Mouse (Mus musculus) stomach, postnatal 0 days (tissue): Measurements from ENCODE around the gene Serpine2.

Experiments used
- CTCF ChIP-seq: IDR thresholded peaks from 2 replicates; pipeline ENCODE4 v1.5.1; 2016; ENCODE audit warnings: antibody characterized with exemption, low read depth, mild to moderate bottlenecking, moderate library complexity
- EP300 ChIP-seq: optimal IDR thresholded peaks from 2 replicates; pipeline ENCODE3; 2016; ENCODE audit warnings: antibody characterized with exemption

GRCm38 (mm10) chr1:79757161-79757560 is 103.8 kb downstream of the Serpine2 start:
- TF ChIP-seq CTCF (no peak), EP300 (no peak)
